Mouse (Mus musculus) cerebellum, adult (tissue): ENCODE results near the gene Rabepk.
"Not testable (repeated sequence)": the region's sequence is repeated elsewhere in the genome, so short reads cannot be mapped to it uniquely, and the experiment has no call there.

ENCODE experiments used
- ATAC-seq: cut with Nextera tagmentation; 2 replicates; pipeline ENCODE4 v1.9.2; 2017; ENCODE audit warnings: mild to moderate bottlenecking, moderate library complexity, mixed read lengths; ENCODE audit not compliant: insufficient number of reproducible peaks, low FRiP score, low TSS enrichment

Rabepk gene

GRCm38 (mm10) chr2:34805364-34805950 is 5.7 kb upstream of the Rabepk start:
- ATAC-seq: no peak

- ATAC-seq: no peak
Measured at GRCm38 (mm10) chr2:34804815-34805214, 5.1 kb upstream of the Rabepk start.

DNA sequence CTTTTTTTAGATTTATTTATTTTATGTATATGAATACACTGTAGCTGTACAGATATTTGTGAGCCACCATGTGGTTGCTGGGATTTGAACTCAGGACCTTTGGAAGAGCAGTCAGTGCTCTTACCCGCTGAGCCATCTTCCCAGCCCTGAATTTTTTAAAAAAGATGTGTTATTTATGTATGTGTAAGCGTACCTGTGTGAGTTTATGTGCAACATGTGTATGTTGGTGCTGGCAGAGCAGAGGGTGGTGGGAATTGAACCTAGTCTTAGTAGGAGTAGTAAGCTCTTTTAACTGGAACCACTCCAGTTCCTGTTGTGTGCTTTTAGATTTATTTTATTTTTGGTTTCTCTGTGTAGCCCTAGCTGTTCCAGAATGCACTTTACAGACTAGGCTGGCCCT is 4.5 kb upstream of the Rabepk start:
- ATAC-seq: no peak

DNA sequence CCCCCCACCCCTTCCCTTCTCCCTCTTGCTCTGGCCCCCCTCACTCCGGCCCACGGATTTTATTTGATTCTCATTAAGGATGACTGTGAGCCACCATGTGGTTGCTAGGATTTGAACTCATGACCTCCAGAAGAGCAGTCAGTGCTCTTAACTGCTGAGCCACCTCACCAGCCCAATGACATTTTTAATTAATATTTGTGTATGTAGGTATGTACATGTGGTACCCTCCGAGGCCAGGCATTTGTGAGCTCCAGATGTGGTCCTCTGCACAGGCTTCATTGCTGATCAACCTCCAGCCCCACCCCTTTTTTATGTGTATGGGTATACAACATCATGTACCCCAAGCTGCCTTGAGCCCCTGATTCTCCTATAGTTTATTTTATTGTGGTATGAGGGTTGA is 4.0 kb upstream of the Rabepk start:
- no peak for ATAC-seq

DNA sequence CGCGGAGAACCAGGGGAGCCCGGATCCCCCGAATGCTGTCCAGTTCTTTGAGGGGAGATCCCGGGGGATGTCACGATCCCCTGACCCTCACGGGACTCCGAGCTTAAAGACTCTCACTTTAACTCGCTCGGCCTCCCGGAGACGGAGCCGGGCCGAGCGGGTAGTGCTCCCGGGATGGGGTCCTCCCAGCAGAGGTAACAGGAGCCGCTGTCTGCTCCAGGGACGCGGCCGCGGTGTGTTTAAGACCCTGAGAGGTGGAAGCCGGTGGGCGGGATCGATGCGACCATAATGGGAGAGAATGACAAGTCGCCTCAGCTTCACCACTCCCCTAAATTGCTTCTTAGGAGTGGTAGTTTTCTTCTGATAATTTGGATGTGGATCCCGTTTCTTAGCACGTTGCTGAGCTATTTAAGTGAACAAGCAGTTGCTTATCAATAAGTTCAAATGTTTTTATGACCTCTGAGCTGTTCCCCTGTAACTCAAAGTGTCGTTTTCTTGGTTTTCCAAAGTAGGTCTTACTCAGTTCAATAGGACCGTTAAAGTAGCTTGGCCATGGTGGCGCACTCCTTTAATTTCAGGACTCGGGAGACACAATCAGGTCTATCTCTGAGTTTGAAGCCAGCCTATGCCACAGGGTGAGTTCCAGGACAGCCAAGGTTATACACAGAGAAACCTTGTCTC is 3.0 kb upstream of the Rabepk start:
- peak; percentile 16 for ATAC-seq

- ATAC-seq: peak; percentile 96
Measured at GRCm38 (mm10) chr2:34801516-34802482, 2.1 kb upstream of the Rabepk start.

- no peak for ATAC-seq
Measured at GRCm38 (mm10) chr2:34800371-34800770, 659 bp upstream of the Rabepk start.

DNA sequence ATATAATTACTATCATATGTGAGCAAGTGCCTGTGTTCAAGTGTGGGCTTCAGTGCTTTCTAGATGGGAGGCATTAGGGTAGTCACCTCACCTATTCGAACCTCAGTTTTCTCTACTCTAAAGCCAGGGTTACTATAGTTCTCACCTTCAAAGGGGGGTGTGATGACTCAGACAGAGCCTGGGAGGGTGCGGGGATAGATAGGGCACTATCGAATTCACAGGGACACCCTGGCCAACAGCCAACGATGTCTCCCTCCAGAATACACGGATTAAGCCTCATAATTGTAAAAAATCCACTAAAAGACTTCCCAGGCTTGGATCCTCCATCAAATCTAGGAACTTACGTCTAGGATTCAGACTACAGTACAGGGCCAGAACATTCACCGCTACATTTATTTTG is 4.3 kb downstream of the Rabepk start:
- ATAC-seq: no peak

GRCm38 (mm10) chr2:34794511-34794910 is 5.2 kb downstream of the Rabepk start:
- ATAC-seq: no peak

DNA sequence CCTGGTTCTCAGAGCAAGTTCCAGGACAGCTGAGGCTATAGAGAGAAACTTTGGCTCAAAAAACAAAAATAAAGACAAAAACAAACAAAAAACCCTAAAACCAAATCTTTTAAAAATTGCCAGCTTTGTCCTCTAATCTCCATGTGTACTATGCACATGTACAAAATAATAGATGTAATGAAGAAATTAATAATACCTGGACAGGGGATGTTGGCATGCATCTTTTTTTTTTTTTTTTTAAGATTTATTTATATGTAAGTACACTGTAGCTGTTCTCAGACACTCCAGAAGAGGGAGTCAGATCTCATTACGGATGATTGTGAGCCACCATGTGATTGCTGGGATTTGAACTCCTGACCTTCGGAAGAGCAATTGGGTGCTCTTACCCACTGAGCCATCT is 7.2 kb downstream of the Rabepk start:
- ATAC-seq: not testable (repeated sequence)

DNA sequence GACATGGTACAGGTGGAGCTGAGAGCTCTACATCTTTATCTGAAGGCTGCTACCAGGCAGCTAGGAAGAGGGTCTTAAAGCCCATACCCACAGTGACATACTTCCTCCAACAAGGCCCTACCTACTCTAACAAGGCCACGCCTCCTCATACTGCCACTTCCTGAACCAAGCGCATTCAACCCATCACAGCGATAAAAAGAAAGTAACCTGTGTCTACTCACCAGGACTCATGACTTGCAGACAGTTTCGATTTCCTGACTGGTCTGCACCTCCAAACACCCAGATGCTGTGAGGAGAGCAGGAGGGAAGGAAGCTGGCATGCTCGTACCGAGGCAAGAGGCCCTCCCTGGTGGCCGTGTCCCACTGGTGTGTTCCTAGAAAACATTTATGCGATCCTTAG is 9.4 kb downstream of the Rabepk start:
- no peak for ATAC-seq

GRCm38 (mm10) chr2:34784085-34784484 is 15.6 kb downstream of the Rabepk start:
- no peak for ATAC-seq

DNA sequence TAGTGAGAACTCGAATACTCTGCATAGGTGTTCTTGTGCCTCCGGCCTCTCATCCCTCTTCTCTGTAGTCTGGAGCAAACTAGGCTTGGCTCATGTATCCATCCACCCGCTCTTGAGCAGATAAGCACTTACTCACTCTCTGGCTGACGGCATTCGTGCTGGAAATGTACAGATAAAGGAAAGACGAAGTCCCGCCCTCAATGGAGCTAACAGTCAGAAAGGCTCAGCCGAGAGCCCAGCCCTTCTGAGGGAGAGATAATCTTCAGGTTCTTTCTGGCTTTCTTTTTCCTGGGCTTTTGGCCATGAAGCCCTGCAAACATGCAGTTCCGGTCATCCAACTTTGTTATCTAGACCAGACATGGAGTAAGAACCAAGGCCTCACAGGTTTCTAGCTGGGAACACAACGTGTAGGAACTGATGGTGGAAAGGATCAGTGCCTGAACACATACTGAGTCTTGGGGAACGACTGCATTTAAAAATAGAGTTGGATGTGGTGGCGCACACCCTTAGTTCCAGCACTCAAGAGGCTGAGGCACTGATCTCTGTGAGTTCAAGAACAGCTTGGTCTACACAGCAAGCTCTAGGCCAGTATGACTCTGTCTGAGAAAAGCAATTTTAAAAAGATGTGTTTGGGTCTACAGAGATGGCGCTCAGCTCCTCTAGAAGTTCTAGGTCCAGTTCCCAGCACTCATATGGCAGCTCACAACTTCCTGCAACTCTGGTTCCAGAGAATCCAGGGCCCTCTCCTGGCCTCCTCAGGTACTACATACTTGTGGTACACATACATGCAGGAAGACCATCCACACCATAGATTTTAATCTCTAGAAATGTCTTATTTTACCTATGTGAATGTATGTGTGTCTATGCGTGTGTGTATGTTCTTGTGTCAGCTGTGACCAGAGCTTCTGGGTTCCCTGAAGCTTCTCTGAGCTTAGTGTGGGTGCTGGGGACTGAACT is 16.4 kb downstream of the Rabepk start:
- ATAC-seq: no peak

DNA sequence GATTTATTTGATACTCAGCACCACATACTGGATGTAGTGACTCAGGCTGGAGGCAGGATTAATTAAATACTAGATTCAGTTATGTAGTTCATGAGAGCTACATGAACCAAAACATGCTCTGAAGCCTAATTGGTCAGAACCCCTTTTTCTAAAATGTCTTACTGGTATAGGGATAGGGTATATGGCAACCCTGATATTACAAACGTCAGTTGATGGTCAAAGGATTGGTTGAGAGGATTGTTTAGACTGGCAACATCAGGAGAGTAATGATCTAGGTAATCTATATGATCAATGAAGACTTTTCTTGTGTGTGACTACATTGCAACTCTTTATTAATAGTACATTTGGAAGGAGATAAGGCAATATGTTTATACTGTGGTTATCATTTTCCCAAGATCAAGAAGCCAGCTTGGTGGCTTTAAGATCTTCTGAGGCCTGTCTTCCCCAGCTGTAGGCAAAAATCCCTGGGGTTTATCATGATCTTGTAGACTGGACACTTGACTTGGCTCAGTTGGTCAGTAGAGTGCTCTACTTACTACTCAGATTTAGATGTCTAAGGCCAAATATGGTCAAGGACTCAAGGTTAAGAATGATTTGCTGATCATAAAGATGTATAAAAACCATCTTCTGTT is 22.4 kb downstream of the Rabepk start:
- ATAC-seq: no peak

DNA sequence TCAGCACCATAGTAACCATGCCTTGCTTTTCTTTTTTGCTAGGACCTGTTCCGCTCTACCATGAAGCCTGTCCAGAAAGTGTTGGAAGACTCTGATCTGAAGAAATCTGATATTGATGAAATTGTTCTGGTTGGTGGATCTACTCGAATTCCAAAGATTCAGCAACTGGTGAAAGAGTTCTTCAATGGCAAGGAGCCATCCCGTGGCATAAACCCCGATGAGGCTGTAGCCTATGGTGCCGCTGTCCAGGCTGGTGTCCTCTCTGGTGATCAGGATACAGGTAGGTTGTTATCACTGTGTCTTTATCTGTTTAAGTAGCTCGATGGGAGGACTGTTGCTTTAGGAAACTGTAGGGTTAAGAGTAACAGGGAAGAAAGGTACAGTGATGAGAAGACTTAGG is 25.2 kb downstream of the Rabepk start:
- no peak for ATAC-seq

DNA sequence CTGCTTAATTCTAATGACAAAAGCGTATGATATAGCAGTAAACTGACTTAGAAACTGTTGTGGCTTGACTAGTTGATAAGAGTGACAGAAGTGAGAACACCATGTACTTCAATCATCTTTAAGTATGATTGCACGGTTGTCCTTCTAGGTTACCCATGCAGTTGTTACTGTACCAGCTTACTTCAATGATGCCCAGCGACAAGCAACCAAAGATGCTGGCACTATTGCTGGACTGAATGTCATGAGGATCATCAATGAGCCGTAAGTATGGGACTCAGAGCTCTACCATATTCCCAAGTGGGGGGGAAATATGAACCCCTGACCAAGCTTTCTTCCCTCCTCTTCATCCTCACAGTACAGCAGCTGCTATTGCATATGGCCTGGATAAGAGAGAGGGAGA is 26.0 kb downstream of the Rabepk start:
- no peak for ATAC-seq

- peak; percentile 24; the same call in 1 of the 2 replicates for ATAC-seq
Measured at GRCm38 (mm10) chr2:34772252-34773235, 27.2 kb downstream of the Rabepk start.
